10 mouse cellular contexts compared by ENCODE assay signal in the genomic region with DNA sequence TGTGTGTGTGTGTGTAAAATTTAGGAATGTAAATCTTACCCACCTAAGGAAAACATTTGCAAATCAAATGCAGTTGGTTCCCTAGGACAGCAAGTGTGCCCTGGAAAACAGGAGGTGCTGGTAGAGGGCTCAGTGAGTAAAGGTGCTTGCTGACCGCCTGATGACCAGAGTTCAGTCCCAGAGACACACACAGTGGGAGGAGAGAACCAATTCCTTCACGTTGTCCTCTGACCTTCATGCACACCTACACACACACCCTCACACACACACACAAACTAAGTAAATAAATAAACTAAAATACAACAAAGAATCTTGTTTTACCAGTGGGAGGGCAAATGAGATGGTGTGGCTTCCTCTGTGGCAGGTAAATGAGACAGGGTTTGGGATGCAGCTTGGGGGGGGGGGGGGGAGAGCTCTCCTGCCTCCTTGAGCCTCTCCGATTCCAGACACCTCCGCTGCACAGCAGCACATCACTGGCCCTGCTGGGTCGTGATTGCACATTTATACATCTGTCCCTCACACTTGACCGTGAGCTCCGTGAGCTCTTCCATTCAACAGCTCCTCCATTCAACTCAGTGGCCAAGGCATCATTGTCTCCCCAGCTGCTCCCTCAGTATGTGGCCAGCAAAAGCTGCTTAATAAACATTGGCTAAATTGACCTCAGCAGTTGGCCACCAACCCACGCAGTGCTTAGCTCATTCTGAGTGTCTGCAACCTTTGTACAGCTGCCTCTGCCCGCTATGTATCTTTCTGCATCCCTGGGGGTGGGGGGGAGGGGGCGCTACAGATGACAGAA.
DNase-seq lines count a peak whose midpoint lies in the region; ATAC-seq lines count a peak whose summit lies in the region.
"Had no signal": no experiment of that assay in that cellular context is flagged by ENCODE, and none has a peak within 500 bp of the region (broad histone marks: within the 10 kb centered on the region; RNA-seq: fewer than 3 reads in every experiment).

No protein-coding gene starts in this region.

- no peaks in the 10 kb centered on the region for H3K4me1 ChIP-seq in liver, embryonic 16.5 days (ENCODE audit: control insufficient read depth, low read depth, low read length)
- H3K4me1 ChIP-seq in liver, embryonic 11.5 days (replicated peaks; ENCODE audit: control insufficient read depth, insufficient read depth, low read length): no peaks in the 10 kb centered on the region
- peaks cover 7% of the 10 kb centered on the region; the same call in 1 of the 2 replicates for H3K4me1 ChIP-seq in forebrain, embryonic 13.5 days

- no peaks in the 10 kb centered on the region for H3K36me3 ChIP-seq in liver, embryonic 16.5 days (ENCODE audit: control insufficient read depth, insufficient read depth)
- no peaks in the 10 kb centered on the region for H3K36me3 ChIP-seq in liver, embryonic 11.5 days (ENCODE audit: control insufficient read depth, insufficient read depth, low read length)
- H3K36me3 ChIP-seq in forebrain, embryonic 13.5 days (ENCODE audit: poor library complexity, severe bottlenecking): no peaks in the 10 kb centered on the region

- H3K9me3 ChIP-seq in liver, embryonic 16.5 days (replicated peaks; ENCODE audit: control insufficient read depth, low read length): no peaks in the 10 kb centered on the region
- H3K9me3 ChIP-seq in liver, embryonic 11.5 days (ENCODE audit: control insufficient read depth, low read length): no peaks in the 10 kb centered on the region
- no peaks in the 10 kb centered on the region for H3K9me3 ChIP-seq in forebrain, embryonic 13.5 days (replicated peaks)

- H3K9ac ChIP-seq in liver, embryonic 16.5 days (ENCODE audit: low read depth, low read length): no peak overlapping the region
- H3K9ac ChIP-seq in liver, embryonic 11.5 days (ENCODE audit: low read depth, low read length): no peak overlapping the region
- H3K9ac ChIP-seq in forebrain, embryonic 13.5 days: no peak overlapping the region

- no peak overlapping the region for H3K27ac ChIP-seq in liver, embryonic 16.5 days (ENCODE audit: low read length)
- no peak overlapping the region for H3K27ac ChIP-seq in liver, embryonic 11.5 days (ENCODE audit: low read depth, low read length)
- H3K27ac ChIP-seq in forebrain, embryonic 13.5 days: no peak overlapping the region
- H3K27ac ChIP-seq: heart, adult 2 months had no signal

- ATAC-seq in liver, embryonic 16.5 days (ENCODE audit: low read depth): peak; percentile 70
- no peak for ATAC-seq in liver, embryonic 11.5 days (replicated peaks; ENCODE audit: low FRiP score)
- peak; percentile 66; the same call in 1 of the 2 replicates for ATAC-seq in forebrain, embryonic 13.5 days

- H3K27me3 ChIP-seq in liver, embryonic 16.5 days (ENCODE audit: control insufficient read depth, insufficient read depth, low read depth, low read length): no peaks in the 10 kb centered on the region
- H3K27me3 ChIP-seq in liver, embryonic 11.5 days (replicated peaks; ENCODE audit: control insufficient read depth, insufficient read depth, low read length): no peaks in the 10 kb centered on the region
- H3K27me3 ChIP-seq in forebrain, embryonic 13.5 days: no peaks in the 10 kb centered on the region

- H3K4me3 ChIP-seq in liver, embryonic 16.5 days (ENCODE audit: low read depth, low read length): no peak overlapping the region
- H3K4me3 ChIP-seq in liver, embryonic 11.5 days (ENCODE audit: low read depth, low read length): no peak overlapping the region
- no peak overlapping the region for H3K4me3 ChIP-seq in forebrain, embryonic 13.5 days
- H3K4me3 ChIP-seq: heart, adult 2 months had no signal

- WGBS in liver, embryonic 16.5 days (ENCODE audit: insufficient replicate concordance): 52% methylated on average over 10 of the region's 10 CpGs
- WGBS in liver, embryonic 11.5 days: 59% methylated on average over 10 of the region's 10 CpGs
- 10% methylated on average over 10 of the region's 10 CpGs for WGBS in forebrain, embryonic 13.5 days

- no peak for DNase-seq in liver, embryonic 11.5 days (ENCODE audit: low spot score)
- DNase-seq in mesoderm, embryonic 11.5 days (ENCODE audit: low read depth, low spot score): peak; percentile 30
- DNase-seq in retina, postnatal 1 day: peak; percentile 21
- no peak for DNase-seq in frontal cortex, postnatal 14 days (ENCODE audit: low spot score in 2 of 2)
- no peak for DNase-seq in lung, postnatal 25 days (ENCODE audit: low spot score)
- DNase-seq: heart, adult 2 months; kidney, postnatal 36 days; spleen, adult 18-20 months had no signal

- no peak overlapping the region for H3K4me2 ChIP-seq in liver, embryonic 16.5 days (ENCODE audit: low read depth, low read length)
- no peak overlapping the region for H3K4me2 ChIP-seq in liver, embryonic 11.5 days
- H3K4me2 ChIP-seq in forebrain, embryonic 13.5 days: no peak overlapping the region

Comparison
In these comparisons a context has a peak if more than half of its experiments do, and no peak if none do; other contexts are left out.
1. DNase-seq: peak in mesoderm, embryonic 11.5 days (single experiment) and retina, postnatal 1 day (single experiment); none in liver, embryonic 11.5 days (single experiment), frontal cortex, postnatal 14 days (0 of 2) and lung, postnatal 25 days (single experiment).